Mouse (Mus musculus): ENCODE data around the gene Ndufaf1.

Gene Ndufaf1

DNA sequence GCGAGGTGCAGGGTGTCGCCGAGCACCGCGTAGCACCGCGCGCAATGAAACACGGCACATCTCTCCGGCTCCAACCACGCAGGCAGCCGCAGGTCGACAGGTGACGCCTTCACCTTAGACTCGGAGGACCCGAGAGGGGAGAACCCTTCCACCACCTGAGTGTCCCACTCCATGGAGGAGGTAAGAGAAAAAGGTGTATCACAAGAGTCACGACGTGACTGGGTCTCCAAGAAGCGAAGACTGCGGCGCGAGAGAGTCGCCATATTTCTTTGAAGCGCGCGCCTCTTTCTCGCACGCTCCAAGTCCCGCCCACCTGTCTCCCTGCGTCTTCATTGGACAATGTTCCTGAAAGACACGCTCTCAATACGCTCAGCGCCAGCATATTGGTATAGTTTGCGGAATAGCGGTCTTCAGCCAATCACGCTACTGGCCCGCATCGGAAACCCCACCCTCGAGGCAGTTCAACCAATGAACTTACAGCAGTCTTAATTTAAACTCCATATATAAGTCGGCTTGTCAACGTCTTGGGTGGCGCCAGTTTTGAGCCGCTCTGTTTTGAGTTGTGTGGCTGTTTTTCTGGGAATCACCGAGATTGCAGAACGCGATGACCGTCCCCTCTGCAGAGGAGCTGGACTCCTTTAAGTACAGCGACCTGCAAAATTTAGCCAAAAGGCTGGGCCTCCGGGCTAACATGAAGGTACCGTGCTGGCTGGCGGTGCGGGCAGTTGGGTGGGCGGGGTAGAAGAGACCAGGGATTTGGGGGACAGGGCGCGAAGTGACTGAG is 44.2 kb downstream of the Ndufaf1 start, which contains the start of the genes Nusap1 and Oip5:
Gene Nusap1 (plus strand): TSS at position 100 of the 784 bp plus-strand sequence.
Gene Oip5 (minus strand): TSS at position 271 of the 784 bp plus-strand sequence.
- peak; percentile 97 for DNase-seq (ENCODE audit: extremely low read depth, low read depth, low spot score)

DNA sequence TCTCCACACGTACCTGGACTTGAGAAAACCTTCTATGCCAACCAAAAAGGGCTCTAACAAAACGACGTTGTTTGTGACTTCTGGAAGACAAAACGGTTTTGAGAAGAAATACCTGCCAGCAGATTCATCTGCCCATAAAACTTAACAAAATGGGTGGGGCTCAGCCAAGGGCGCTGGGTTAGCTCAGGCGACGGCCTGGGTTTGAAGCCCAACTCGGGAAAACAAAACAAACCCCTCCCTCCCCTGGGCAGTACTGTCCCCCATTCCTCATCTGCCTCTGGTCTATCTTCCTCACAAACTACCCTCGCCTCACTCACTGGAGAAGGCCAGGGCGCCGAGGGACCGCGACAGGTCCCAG is 44.8 kb downstream of the Ndufaf1 start:
- DNase-seq (ENCODE audit: extremely low read depth, low read depth, low spot score) = no peak

DNA sequence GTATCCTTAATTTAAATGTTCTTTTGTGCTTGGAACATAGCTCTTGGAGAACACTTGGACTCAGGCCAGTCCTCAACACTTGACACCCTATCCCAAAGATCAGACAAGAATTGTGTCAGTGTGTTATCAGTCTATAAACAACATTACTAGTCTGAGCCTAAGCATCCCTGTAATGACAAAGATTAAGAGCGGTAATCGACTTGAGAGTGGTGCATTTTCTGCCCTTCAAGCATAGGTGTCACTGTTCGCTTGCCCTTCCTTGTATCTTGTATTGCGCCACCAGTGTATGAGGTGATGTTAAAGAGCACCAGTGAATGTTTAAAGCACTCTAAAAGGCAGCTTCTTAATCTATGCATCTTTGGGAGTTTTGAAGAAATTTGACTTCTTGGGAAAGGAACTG is 55.6 kb downstream of the Ndufaf1 start:
- no peak for DNase-seq (ENCODE audit: extremely low read depth, low read depth, low spot score)

Measured in fat pad, adult 2 months (tissue).